Mouse (Mus musculus) limb, embryonic 14.5 days (tissue): ENCODE results near the gene Smoc2. TPM values are rescaled to one million over a fixed set of nuclear protein-coding genes. Genes with fewer than 3 reads are reported as not detected.

ENCODE experiments used
- ATAC-seq: fragments of 200-750 bp; cut with Nextera tagmentation; 2 replicates; pipeline ENCODE4 v1.8.0; 2017; ENCODE audit warnings: low read depth, moderate number of reproducible peaks, moderate TSS enrichment; ENCODE audit not compliant: low FRiP score
- DNase-seq: peaks from one replicate; pipeline ENCODE4 v3.0.0-alpha.2; 2015; ENCODE audit warnings: low spot score
- H3K27ac ChIP-seq: fragments of 300-500 bp; sonication (generic); replicated peaks from 2 replicates; pipeline ENCODE4 v1.5.1; 2014; ENCODE audit warnings: low read depth, mild to moderate bottlenecking, low read length, moderate library complexity, mixed read lengths
- H3K27me3 ChIP-seq: fragments of 300-500 bp; sonication (generic); 2 replicates; pipeline ENCODE4 v1.6.1; 2014; ENCODE audit warnings: low read length, mixed read lengths; ENCODE audit not compliant: control insufficient read depth, insufficient read depth
- H3K36me3 ChIP-seq: fragments of 300-500 bp; sonication (generic); 2 replicates; pipeline ENCODE4 v1.6.1; 2014; ENCODE audit warnings: mild to moderate bottlenecking, low read length, moderate library complexity, mixed read lengths; ENCODE audit not compliant: control insufficient read depth, insufficient read depth
- H3K4me1 ChIP-seq: fragments of 300-500 bp; sonication (generic); 2 replicates; pipeline ENCODE4 v1.6.1; 2014; ENCODE audit warnings: antibody characterized with exemption, low read length, mixed read lengths; ENCODE audit not compliant: control insufficient read depth, insufficient read depth
- H3K4me2 ChIP-seq: fragments of 300-500 bp; sonication (generic); replicated peaks from 2 replicates; pipeline ENCODE4 v1.6.1; 2014; ENCODE audit warnings: low read depth, mild to moderate bottlenecking, low read length, moderate library complexity; ENCODE audit not compliant: severe bottlenecking
- H3K4me3 ChIP-seq: fragments of 300-500 bp; sonication (generic); replicated peaks from 2 replicates; pipeline ENCODE4 v1.5.1; 2014; ENCODE audit warnings: low read length
- H3K9ac ChIP-seq: fragments of 300-500 bp; sonication (generic); 2 replicates; pipeline ENCODE4 v1.6.1; 2014; ENCODE audit warnings: mild to moderate bottlenecking, low read depth, low read length, moderate library complexity; ENCODE audit not compliant: severe bottlenecking
- H3K9me3 ChIP-seq: fragments of 300-500 bp; sonication (generic); 2 replicates; pipeline ENCODE4 v1.6.1; 2016; ENCODE audit warnings: low read length; ENCODE audit not compliant: control insufficient read depth
- POLR2A ChIP-seq: fragments of 200-500 bp; IDR thresholded peaks from 2 replicates; pipeline ENCODE4 v1.8.0; 2012; ENCODE audit warnings: inconsistent platforms, mild to moderate bottlenecking, moderate library complexity, borderline replicate concordance; ENCODE audit not compliant: insufficient read depth, insufficient read length; ENCODE audit errors: extremely low read depth
- whole genome bisulfite sequencing: fragments of 180-500 bp; shearing (Covaris S2); extraction: QIAGEN DNeasy Blood & Tissue Kit; methylation state at CpG from one replicate; pipeline ENCODE4 v1.1.7; 2014; 5-methylcytosine and 5-hydroxymethylcytosine counted together
- polyA plus RNA-seq, 2 experiments: library from polyadenylated mRNA; depleted of rRNA in 1 of 2; stranded (reverse) in 1 of 2; unstranded in 1 of 2; fragments of >200 nt; fragmentation: Nextera tagmentation in 1 of 2; extraction: Ambion mirVana in 1 of 2; gene quantifications; 2 replicates each; pipeline versions ENCODE4 v1.2.1 to v1.2.3; 2012 to 2014

Gene Smoc2
- polyA plus RNA-seq, 2 experiments, result 152 to 168 TPM

DNA sequence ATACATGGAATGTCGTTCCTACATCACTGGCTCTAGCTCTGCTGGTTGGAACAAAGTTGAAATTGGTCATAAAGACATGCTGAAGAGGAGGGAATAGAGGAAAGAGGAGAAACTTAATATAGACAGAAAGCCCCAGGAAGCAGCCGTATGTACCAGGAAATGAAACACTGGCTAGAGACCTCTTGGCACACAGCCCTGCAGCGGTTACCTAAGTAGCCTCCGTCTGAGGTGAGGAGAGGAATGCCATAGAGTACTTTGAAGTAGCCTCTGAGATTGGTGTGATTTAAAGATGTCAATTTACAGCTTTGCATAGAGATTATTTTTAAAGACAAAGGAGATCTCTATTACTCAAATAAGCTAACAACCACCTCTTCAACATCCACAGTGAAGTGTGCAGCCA lies 155.4 kb downstream of the Smoc2 start:
- WGBS, result 31% methylated on average over 4 of the region's 4 CpGs
- DNase-seq, result peak; percentile 38
- no peak for TF ChIP-seq POLR2A
- Histone ChIP-seq H3K36me3 (no peaks in the 10 kb centered on the region), H3K27me3 (no peaks in the 10 kb centered on the region), H3K9me3 (no peaks in the 10 kb centered on the region), H3K27ac (no peak overlapping the region), H3K4me3 (no peak overlapping the region), H3K9ac (no peak overlapping the region), H3K4me1 (peaks cover 10% of the 10 kb centered on the region), H3K4me2 (no peak overlapping the region)
- ATAC-seq, result peak; percentile 47; the same call in 1 of the 2 replicates

GRCm38 (mm10) chr17:14445611-14446010 lies 166.3 kb downstream of the Smoc2 start:
- Histone ChIP-seq H3K27ac (no peak overlapping the region), H3K27me3 (no peaks in the 10 kb centered on the region), H3K4me1 (no peaks in the 10 kb centered on the region), H3K9ac (no peak overlapping the region), H3K4me3 (no peak overlapping the region), H3K4me2 (no peak overlapping the region), H3K9me3 (no peaks in the 10 kb centered on the region), H3K36me3 (no peaks in the 10 kb centered on the region)
- WGBS, result 71% methylated on average over 5 of the region's 5 CpGs
- ATAC-seq (no peak), DNase-seq (no peak)
- no peak for TF ChIP-seq POLR2A

DNA sequence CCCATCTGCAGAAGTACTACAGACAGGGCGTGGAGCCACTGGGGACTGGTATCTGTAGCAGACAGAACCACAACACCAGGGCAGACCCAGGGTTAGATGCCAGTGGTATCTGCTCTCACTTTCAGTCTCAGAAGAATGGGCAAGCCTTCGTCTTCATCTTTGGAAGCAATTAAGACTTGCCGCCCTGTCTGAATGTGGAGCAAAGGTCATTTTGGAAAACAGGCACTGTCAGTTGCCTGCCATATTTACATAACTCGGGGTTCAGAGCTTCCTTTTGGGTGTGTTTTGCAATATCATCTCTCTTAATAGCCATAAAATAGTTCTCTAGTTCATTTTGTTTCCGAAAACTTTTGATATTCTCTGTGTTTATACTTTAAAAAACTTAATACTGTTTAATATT lies 168.0 kb downstream of the Smoc2 start:
- Histone ChIP-seq H3K27me3 (no peaks in the 10 kb centered on the region), H3K4me1 (no peaks in the 10 kb centered on the region), H3K4me3 (no peak overlapping the region), H3K4me2 (no peak overlapping the region), H3K36me3 (no peaks in the 10 kb centered on the region), H3K9me3 (no peaks in the 10 kb centered on the region), H3K27ac (no peak overlapping the region), H3K9ac (no peak overlapping the region)
- no peak for ATAC-seq
- 79% methylated on average over 5 of the region's 5 CpGs for WGBS
- TF ChIP-seq POLR2A, result no peak
- DNase-seq, result no peak

Other genes with a start within 250 kb of the Smoc2 start
- gene Gm7358, start 220.0 kb upstream of the Smoc2 start, polyA plus RNA-seq (2012; rRNA removed), result not detected in 2 replicates
- gene Gm7358, start 220.0 kb upstream of the Smoc2 start, polyA plus RNA-seq (2014; fragmentation: Nextera tagmentation; extraction: Ambion mirVana), result not detected in 2 replicates
- 1.3 and 2.3 TPM in 2 replicates for gene Dact2, start 75.2 kb upstream of the Smoc2 start, polyA plus RNA-seq (2012; rRNA removed)
- 0.69 and 0.99 TPM in 2 replicates for gene Dact2, start 75.2 kb upstream of the Smoc2 start, polyA plus RNA-seq (2014; fragmentation: Nextera tagmentation; extraction: Ambion mirVana)